Mouse (Mus musculus): ENCODE results near the gene Myo1c. TPM values are rescaled to one million over a fixed set of nuclear protein-coding genes. Genes with fewer than 3 reads are reported as not detected.
A peak's percentile ranks its signal among the peaks of the same experiment; 100 is the strongest.

Gene Myo1c
- polyA plus RNA-seq, 1 experiment from 2014 or later: 16.1 TPM

DNA sequence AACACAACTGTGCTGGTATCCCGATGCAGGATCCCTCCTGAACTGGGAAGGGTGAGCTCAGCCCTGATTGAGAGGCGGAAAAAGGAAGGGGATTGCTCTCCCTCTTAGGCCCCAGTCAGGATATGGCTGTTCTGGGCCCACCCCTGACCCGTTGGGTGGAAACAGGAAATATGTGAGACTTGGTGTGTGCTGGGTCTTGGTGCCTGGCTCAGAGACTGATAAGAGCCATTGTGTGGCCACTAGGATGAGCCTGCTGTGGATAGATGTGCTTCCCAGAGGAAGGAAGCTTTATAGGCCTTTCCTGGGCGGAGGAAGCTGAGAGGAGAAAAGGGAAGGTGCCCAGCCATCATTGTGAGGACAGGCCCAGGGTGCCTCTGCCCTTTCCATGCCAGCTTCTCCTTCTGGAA is 1.1 kb upstream of the Myo1c start:
- DNase-seq (ENCODE audit: low spot score): no peak

- DNase-seq (ENCODE audit: low spot score): no peak
These were observed 688 bp downstream of the Myo1c start for GRCm38 (mm10) chr11:75650958-75651425.

GRCm38 (mm10) chr11:75651426-75652221 is 1.3 kb downstream of the Myo1c start:
- peak; percentile 59 for DNase-seq (ENCODE audit: low spot score)

GRCm38 (mm10) chr11:75652222-75652941 is 2.1 kb downstream of the Myo1c start:
- peak; percentile 72 for DNase-seq (ENCODE audit: low spot score)

DNA sequence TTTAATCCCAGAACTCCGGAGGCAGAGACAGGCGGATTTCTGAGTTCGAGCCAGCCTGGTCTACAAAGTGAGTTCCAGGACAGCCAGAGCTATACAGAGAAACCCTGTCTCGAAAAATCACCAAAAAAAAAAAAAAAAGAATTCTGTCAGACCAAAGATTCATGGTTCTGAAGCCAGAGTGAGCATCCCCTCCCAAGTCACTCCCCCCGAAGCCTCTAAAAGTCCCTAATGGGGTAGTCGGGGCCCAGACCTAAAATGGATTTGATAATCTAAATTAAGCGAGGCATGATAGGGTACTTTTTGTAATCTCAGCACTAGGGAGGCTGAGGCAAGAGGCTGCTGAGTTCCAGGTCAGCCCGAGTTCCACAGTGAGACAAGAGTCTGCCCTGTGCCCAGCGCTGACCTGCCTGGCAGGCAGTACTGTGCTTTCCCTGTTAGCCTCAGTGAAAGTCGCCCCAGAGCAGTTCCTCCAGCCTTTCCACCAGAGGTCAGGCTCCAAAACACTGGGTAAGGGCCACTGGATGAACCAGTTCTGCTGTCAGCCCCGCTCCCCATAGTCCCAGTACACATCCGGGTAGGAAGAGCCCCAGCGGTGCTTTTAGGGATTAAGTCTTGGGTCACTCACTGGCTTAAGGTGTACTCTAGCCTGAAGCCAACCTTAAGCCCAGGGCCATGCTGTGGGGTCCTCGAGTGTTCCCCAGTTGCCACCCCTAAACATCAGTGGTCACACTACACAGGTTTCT is 2.8 kb downstream of the Myo1c start:
- no peak for DNase-seq (ENCODE audit: low spot score)

DNA sequence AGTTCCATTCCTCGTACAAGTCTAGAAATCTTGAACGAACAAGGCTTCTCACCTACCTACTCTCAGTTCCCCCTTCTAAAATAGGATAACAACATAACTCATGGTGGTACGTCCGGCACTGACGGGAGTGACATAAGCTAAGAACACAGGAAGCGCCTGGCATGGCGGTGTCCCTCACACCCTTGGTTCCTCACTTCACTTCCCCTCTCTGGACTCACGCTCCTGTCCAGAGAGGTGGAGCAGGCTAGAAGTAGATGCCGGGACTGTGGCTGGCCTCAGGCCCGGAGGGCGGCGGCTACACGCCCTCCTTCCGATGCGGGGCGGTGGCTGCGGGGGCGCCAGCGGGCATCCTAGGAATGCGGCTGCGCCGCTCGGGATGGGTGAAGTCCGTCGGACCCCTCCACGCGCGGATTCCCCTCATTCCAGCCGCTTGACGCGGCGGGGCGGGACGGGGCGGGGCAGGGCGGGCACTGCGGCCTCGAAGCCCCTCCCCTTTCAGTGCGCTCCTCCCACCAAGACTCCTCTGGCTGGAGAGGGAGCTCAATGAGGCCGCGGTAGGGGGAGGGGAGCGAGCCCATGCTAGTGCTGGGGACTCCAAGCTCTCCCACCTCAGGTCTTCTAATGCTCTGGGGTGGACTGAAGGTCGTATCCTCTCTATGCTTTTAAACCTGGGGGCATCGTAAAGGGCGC is 3.6 kb downstream of the Myo1c start:
- DNase-seq (ENCODE audit: low spot score): peak; percentile 78

DNA sequence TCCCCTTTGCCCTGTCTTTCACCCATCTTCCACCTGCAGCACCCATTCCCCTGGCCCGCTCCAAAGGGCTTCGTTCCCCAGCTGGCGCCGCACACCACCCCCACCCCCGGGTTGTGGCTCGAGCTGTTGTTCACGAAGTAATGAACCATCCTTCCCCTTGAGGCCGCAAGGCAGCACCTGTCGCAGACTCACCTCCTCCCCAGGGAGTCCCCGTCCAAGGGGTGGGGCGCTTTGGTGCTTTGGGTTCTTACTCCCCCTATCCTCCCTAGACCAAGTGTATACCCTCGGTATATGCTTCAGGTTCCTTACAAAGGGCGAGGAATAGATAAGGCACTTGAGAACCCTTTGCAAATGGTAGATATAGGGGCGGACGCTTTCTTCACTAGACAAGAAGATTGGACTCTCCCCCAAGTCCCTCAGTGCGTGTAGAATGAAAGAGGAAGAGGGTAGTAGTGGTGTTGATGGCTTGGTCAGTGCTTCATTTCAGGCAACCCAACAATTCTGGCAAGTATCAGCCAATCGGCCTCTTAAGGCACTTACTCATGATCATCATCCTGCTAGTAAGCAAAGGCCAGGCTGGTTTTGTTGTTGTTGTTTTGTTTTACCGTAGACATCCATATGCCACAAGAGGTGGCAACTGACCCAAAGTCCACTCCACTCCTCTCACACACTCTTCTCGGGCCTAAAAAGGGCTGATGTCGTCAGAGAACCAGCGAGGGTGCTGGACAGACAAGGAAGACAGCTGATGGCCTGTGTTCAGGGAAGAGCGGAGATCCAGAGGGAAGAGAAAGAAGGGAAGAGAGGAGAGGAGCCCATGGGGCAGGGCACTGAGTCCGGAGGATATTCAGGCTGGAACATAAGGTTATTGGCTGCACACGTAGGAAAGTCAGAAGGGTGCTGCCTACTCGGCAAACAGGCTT is 4.4 kb downstream of the Myo1c start:
- DNase-seq (ENCODE audit: low spot score): peak; percentile 69

GRCm38 (mm10) chr11:75655621-75656545 is 5.6 kb downstream of the Myo1c start:
- peak; percentile 54 for DNase-seq (ENCODE audit: low spot score)

GRCm38 (mm10) chr11:75656621-75657590 is 6.6 kb downstream of the Myo1c start:
- no peak for DNase-seq (ENCODE audit: low spot score)

DNA sequence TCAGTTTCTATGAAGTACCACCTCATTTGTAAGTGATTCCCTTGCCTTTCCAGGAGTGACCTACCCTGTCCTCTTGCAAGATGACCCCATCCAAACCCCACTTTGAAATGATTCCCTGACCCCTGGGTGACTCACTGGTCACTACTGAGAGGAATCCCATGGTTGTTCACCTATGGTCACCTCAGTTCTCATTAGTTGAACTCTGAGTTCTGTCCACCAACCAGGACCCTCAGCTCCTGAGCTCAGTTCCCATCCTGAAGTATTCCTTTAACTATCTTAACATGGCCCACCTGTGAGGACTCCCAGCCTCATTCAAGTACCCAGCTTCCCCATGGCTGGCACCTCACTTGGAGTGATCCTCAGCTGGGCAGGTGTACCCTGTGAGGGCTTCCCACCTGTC is 7.5 kb downstream of the Myo1c start:
- no peak for DNase-seq (ENCODE audit: low spot score)

DNA sequence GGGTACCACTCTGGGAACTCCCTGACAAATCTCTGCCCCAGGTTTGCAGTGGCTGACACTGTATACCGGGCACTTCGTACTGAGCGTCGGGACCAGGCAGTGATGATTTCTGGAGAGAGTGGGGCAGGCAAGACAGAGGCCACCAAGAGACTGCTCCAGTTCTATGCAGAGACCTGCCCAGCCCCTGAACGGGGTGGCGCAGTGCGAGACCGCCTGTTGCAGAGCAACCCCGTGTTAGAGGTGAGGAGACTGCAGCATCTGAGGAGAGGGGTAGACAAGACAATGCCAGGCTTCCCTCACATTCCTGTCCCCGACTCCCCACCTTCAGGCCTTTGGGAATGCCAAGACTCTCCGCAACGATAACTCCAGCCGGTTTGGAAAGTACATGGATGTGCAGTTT is 8.0 kb downstream of the Myo1c start:
- no peak for DNase-seq (ENCODE audit: low spot score)

GRCm38 (mm10) chr11:75658996-75659750 is 8.9 kb downstream of the Myo1c start:
- no peak for DNase-seq (ENCODE audit: low spot score)

DNA sequence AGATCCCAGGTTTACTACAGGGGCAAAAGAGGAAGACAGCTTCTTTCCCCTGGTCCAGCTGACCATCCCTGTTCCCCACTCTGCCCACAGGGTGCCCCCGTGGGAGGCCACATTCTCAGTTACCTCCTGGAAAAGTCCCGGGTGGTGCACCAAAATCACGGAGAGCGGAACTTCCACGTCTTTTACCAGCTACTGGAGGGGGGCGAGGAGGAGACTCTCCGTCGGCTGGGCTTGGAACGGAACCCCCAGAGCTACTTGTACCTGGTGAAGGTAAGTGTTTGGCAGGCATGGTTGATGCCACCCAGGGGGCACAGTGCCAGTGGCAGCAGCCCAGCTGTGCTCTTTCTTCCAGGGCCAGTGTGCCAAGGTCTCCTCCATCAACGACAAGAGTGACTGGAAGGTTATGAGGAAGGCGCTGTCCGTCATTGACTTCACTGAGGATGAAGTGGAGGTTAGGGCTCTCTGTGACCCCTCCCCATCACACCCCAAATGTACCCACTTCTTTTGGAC is 9.8 kb downstream of the Myo1c start:
- no peak for DNase-seq (ENCODE audit: low spot score)

DNA sequence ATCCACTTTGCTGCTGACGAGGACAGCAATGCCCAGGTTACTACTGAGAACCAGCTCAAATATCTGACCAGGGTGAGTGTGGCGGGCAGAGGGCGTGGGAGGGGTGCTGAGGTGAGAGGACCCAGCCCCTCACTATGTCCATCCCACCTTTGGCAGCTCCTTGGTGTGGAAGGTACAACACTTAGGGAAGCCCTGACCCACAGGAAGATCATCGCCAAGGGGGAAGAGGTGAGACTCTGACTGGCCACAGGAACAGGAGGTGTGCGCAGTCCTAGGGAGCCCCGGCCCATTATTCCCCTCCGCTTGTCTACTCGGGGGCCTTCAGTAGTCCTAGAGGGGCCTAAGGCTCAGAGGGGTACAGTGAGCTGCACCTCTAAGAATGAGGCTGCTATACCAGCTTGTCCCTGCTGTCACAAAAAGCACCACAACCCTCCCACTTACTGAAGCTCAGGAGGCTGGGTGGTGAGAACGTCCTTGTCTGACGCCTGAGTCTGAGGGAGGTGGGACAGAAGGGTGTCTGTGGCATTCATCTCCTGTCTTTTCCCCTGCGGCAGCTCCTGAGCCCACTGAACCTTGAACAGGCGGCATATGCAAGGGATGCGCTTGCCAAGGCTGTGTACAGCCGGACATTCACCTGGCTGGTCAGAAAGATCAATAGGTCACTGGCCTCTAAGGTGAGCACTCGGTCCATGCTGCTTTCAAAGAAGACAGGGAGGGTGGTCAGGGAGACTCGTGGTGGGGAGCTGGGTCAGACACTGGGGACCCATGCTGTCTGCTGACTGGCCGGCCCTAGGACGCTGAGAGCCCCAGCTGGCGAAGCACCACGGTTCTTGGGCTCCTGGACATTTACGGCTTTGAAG is 10.9 kb downstream of the Myo1c start:
- no peak for DNase-seq (ENCODE audit: low spot score)

DNA sequence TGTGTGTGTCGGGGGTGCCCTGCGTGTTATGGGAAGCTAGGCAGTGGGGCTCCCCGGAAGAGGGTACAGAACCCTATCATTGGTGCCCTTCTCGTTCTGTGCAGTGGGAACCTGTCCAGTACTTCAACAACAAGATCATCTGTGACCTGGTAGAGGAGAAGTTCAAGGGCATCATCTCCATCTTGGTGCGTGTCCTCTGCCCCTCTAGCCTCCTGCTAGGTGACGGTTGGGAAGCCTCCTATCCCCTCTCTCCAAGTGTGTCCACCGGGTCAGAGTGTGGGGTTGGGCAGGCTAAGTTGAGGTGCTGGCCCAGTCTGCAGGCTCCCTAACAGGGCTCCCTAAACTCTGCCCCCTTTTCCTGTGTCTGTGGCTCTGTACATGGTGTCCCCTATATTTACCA is 11.8 kb downstream of the Myo1c start:
- no peak for DNase-seq (ENCODE audit: low spot score)

DNA sequence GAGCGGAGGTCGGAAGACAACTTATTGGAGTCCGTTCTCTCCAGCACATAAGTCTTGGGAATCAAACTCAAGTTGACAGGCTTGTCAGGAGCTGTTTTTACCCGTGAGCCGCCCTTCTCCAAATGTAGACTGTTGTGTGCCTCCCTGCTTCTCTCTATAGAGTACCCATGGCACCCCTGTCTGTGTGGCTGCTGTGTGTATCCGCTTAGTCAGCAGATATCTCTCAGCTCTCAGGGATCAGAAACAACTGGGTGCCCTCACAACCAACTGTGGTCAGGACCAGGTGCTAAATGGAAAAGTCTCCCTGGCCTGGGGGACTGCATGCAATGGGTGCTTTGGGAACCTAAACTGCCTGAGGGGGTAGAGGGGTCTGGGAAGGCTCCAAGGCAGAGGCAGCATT is 16.0 kb downstream of the Myo1c start:
- DNase-seq (ENCODE audit: low spot score): no peak
